Mouse (Mus musculus): Measurements from ENCODE around the gene BC004004.

GRCm38 (mm10) chr17:29220631-29221030 lies 48.0 kb upstream of the BC004004 start:
- TF ChIP-seq SRF (IDR thresholded peaks at IDR 0.05; ENCODE audit: control insufficient read depth, insufficient read length, low read depth) (no peak), MAX (IDR thresholded peaks at IDR 0.05; ENCODE audit: low read depth) (no peak), POLR2A (IDR thresholded peaks at IDR 0.05; ENCODE audit: insufficient read length, low read depth) (no peak), MYOG (IDR thresholded peaks at IDR 0.05; ENCODE audit: control insufficient read depth in 1 of 3, insufficient read depth in 1 of 3, insufficient read length in 2 of 3, low read depth in 2 of 3) (no peak), E2F4 (IDR thresholded peaks at IDR 0.05; ENCODE audit: insufficient read depth) (no peak), CEBPB (IDR thresholded peaks at IDR 0.05; ENCODE audit: insufficient read depth, poor library complexity, severe bottlenecking) (no peak)
